Mouse (Mus musculus) erythroblast, embryonic 14.5 days (primary cell): ENCODE results near the gene Mobp.
A peak's percentile ranks its signal among the peaks of the same experiment; 100 is the strongest.

ENCODE experiments used
- GATA1 ChIP-seq: IDR thresholded peaks from 2 replicates; pipeline ENCODE4 v1.6.1; 2012; ENCODE audit warnings: low read length, inconsistent platforms, mixed read lengths
- TAL1 ChIP-seq: IDR thresholded peaks from 3 replicates; pipeline ENCODE4 v1.6.1; 2012; ENCODE audit warnings: low read length, inconsistent platforms, mixed read lengths

GRCm38 (mm10) chr9:120116184-120116624 is 33.3 kb upstream of the Mobp start:
- TF ChIP-seq GATA1 (peak; percentile 39; the same call in 1 of the 2 replicates), TAL1 (no peak)
